Mouse (Mus musculus) MEL (cell line): ENCODE measurements around the gene Cd164.

ENCODE experiments used
- CTCF ChIP-seq, 3 experiments: IDR thresholded peaks in 2 of 3; conservative IDR thresholded peaks in 1 of 3; 2 replicates each; pipeline ENCODE4 v1.5.1; 2011 to 2012; ENCODE audit warnings: low read length in 3 of 3, low read depth in 2 of 3, mild to moderate bottlenecking in 2 of 3, improper control_type of control experiment in 1 of 3, inconsistent platforms in 1 of 3, mixed read lengths in 1 of 3, moderate library complexity in 1 of 3; ENCODE audit not compliant: control insufficient read depth in 1 of 3, insufficient read depth in 1 of 3, poor library complexity in 1 of 3, severe bottlenecking in 1 of 3
- GABPA ChIP-seq: IDR thresholded peaks from 2 replicates; pipeline ENCODE4 v1.6.1; 2012; ENCODE audit warnings: low read depth, mild to moderate bottlenecking, inconsistent platforms, low read length, improper control_type of control experiment, moderate library complexity
- GATA1 ChIP-seq: IDR thresholded peaks from 2 replicates; pipeline ENCODE4 v1.6.1; 2011; ENCODE audit warnings: low read depth, low read length, improper control_type of control experiment
- KAT2A ChIP-seq: conservative IDR thresholded peaks from 2 replicates; pipeline ENCODE4 v1.6.1; 2012; ENCODE audit warnings: low read depth, low read length, improper control_type of control experiment, inconsistent platforms
- POLR2A ChIP-seq, 2 experiments: IDR thresholded peaks; 2 replicates each; pipeline ENCODE4 v1.6.1; 2011 to 2012; ENCODE audit warnings: low read length in 2 of 2, mild to moderate bottlenecking in 2 of 2, control low read depth in 1 of 2, improper control_type of control experiment in 1 of 2, low read depth in 1 of 2, moderate library complexity in 1 of 2; ENCODE audit not compliant: control insufficient read depth in 1 of 2, insufficient read depth in 1 of 2, poor library complexity in 1 of 2
- POLR2AphosphoS5 ChIP-seq: IDR thresholded peaks from 2 replicates; pipeline ENCODE4 v1.6.1; 2012; ENCODE audit warnings: low read depth, borderline replicate concordance, mild to moderate bottlenecking, inconsistent platforms, low read length, moderate library complexity, mixed read lengths
- TCF12 ChIP-seq: IDR thresholded peaks from 2 replicates; pipeline ENCODE4 v1.6.1; 2014; ENCODE audit warnings: low read depth, mild to moderate bottlenecking, inconsistent platforms, low read length, improper control_type of control experiment, moderate library complexity
- ZC3H11A ChIP-seq: IDR thresholded peaks from 2 replicates; pipeline ENCODE4 v1.6.1; 2012; ENCODE audit warnings: low read depth, mild to moderate bottlenecking, inconsistent platforms, low read length, improper control_type of control experiment

- TF ChIP-seq KAT2A, result no peak
- no peak for TF ChIP-seq POLR2AphosphoS5
- no peak for TF ChIP-seq CTCF (IDR thresholded peaks at IDR 0.05 in 2 of 3, conservative IDR thresholded peaks at IDR 0.05 in 1 of 3; ENCODE audit: control insufficient read depth in 1 of 3, insufficient read depth in 1 of 3, low read depth in 2 of 3, low read length in 3 of 3, poor library complexity in 1 of 3, severe bottlenecking in 1 of 3)
- no peak for TF ChIP-seq TCF12
- no peak for TF ChIP-seq GATA1
- no peak for TF ChIP-seq ZC3H11A
- TF ChIP-seq POLR2A (IDR thresholded peaks at IDR 0.05; ENCODE audit: control insufficient read depth in 1 of 2, insufficient read depth in 1 of 2, low read depth in 1 of 2, low read length in 2 of 2, poor library complexity in 1 of 2), result no peak
- TF ChIP-seq GABPA, result no peak
Observed at GRCm38 (mm10) chr10:41525696-41526095, 6.5 kb downstream of the Cd164 start.
